Mouse (Mus musculus) lung, embryonic 14.5 days (tissue): ENCODE results near the gene Gabbr2. TPM values are rescaled to one million over a fixed set of nuclear protein-coding genes. Genes with fewer than 3 reads are reported as not detected.

Source experiments
- ATAC-seq: fragments of 200-750 bp; cut with Nextera tagmentation; 2 replicates; pipeline ENCODE4 v1.8.0; 2017; ENCODE audit warnings: mild to moderate bottlenecking, moderate TSS enrichment, moderate library complexity; ENCODE audit not compliant: insufficient read depth
- DNase-seq: peaks from one replicate; pipeline ENCODE4 v3.0.0-alpha.2; 2015
- H3K27ac ChIP-seq: fragments of 300-500 bp; sonication (generic); 2 replicates; pipeline ENCODE4 v1.5.1; 2014; ENCODE audit warnings: low read depth, mild to moderate bottlenecking, moderate library complexity
- H3K27me3 ChIP-seq: fragments of 300-500 bp; sonication (generic); 2 replicates; pipeline ENCODE4 v1.6.1; 2014; ENCODE audit warnings: low read length, control low read depth; ENCODE audit not compliant: insufficient read depth
- H3K36me3 ChIP-seq: fragments of 300-500 bp; sonication (generic); 2 replicates; pipeline ENCODE4 v1.6.1; 2014; ENCODE audit warnings: control low read depth; ENCODE audit not compliant: insufficient read depth
- H3K4me1 ChIP-seq: fragments of 300-500 bp; sonication (generic); 2 replicates; pipeline ENCODE4 v1.6.1; 2014; ENCODE audit warnings: antibody characterized with exemption, control low read depth; ENCODE audit not compliant: insufficient read depth
- H3K4me2 ChIP-seq: fragments of 300-500 bp; sonication (generic); 2 replicates; pipeline ENCODE4 v1.6.1; 2014; ENCODE audit warnings: mild to moderate bottlenecking
- H3K4me3 ChIP-seq: fragments of 300-500 bp; sonication (generic); 2 replicates; pipeline ENCODE4 v1.5.1; 2014; ENCODE audit warnings: low read depth, low read length
- H3K9ac ChIP-seq: fragments of 300-500 bp; sonication (generic); 2 replicates; pipeline ENCODE4 v1.6.1; 2014
- H3K9me3 ChIP-seq: fragments of 300-500 bp; sonication (generic); 2 replicates; pipeline ENCODE4 v1.6.1; 2016; ENCODE audit warnings: low read depth, low read length, control low read depth
- CTCF ChIP-seq: IDR thresholded peaks from 2 replicates; pipeline ENCODE4 v1.5.1; 2016; ENCODE audit warnings: antibody characterized with exemption, low read depth
- WGBS: fragments of 180-500 bp; shearing (Covaris S2); extraction: QIAGEN DNeasy Blood & Tissue Kit; methylation state at CpG from one replicate; pipeline ENCODE4 v1.1.7; 2014; 5-methylcytosine and 5-hydroxymethylcytosine counted together
- polyA plus RNA-seq: library from polyadenylated mRNA; unstranded; fragments of >200 nt; fragmentation: Nextera tagmentation; extraction: Ambion mirVana; gene quantifications from 2 replicates; pipeline ENCODE4 v1.2.1, GENCODE M21; 2014

Gabbr2 gene
- polyA plus RNA-seq, 1 experiment from 2014 or later, result not detected

GRCm38 (mm10) chr4:46632465-46632864 is 359.2 kb downstream of the Gabbr2 start:
- H3K4me3 ChIP-seq, result no peak overlapping the region
- no peak overlapping the region for H3K9ac ChIP-seq
- H3K9me3 ChIP-seq, result no peaks in the 10 kb centered on the region
- H3K27me3 ChIP-seq, result no peaks in the 10 kb centered on the region
- H3K36me3 ChIP-seq, result no peaks in the 10 kb centered on the region
- no peak overlapping the region for H3K4me2 ChIP-seq
- no peaks in the 10 kb centered on the region for H3K4me1 ChIP-seq
- DNase-seq (no peak), ATAC-seq (no peak)
- no peak for TF ChIP-seq CTCF
- H3K27ac ChIP-seq, result no peak overlapping the region
- WGBS, result 54% methylated on average over 2 of the region's 2 CpGs

- DNase-seq (peak; percentile 11), ATAC-seq (no peak)
- WGBS, result 52% methylated on average over 9 of the region's 9 CpGs
- Histone ChIP-seq H3K4me2 (no peak overlapping the region), H3K9ac (no peak overlapping the region), H3K27ac (no peak overlapping the region), H3K4me3 (no peak overlapping the region), H3K36me3 (no peaks in the 10 kb centered on the region), H3K4me1 (no peaks in the 10 kb centered on the region), H3K9me3 (no peaks in the 10 kb centered on the region), H3K27me3 (no peaks in the 10 kb centered on the region)
- peak; percentile 33; the same call in 1 of the 2 replicates for TF ChIP-seq CTCF
These were observed 361.3 kb downstream of the Gabbr2 start for GRCm38 (mm10) chr4:46630390-46630789.

- H3K4me2 ChIP-seq, result no peak overlapping the region
- ATAC-seq, result no peak
These were observed 362.8 kb downstream of the Gabbr2 start for GRCm38 (mm10) chr4:46628873-46629272.

GRCm38 (mm10) chr4:46628081-46628480 is 363.6 kb downstream of the Gabbr2 start:
- no peak overlapping the region for H3K4me2 ChIP-seq
- H3K36me3 ChIP-seq, result no peaks in the 10 kb centered on the region
- H3K9me3 ChIP-seq, result no peaks in the 10 kb centered on the region
- H3K27me3 ChIP-seq, result no peaks in the 10 kb centered on the region
- H3K4me1 ChIP-seq, result no peaks in the 10 kb centered on the region
- DNase-seq (no peak), ATAC-seq (no peak)
- 77% methylated on average over 11 of the region's 11 CpGs for WGBS
- H3K9ac ChIP-seq, result no peak overlapping the region
- H3K27ac ChIP-seq, result no peak overlapping the region
- H3K4me3 ChIP-seq, result no peak overlapping the region
- TF ChIP-seq CTCF, result no peak

More at GRCm38 (mm10) chr4:46628873-46629272, 362.8 kb downstream of the Gabbr2 start:
- no peaks in the 10 kb centered on the region for H3K36me3 ChIP-seq
- no peak for TF ChIP-seq CTCF
- DNase-seq, result no peak
- H3K9me3 ChIP-seq, result no peaks in the 10 kb centered on the region
- no peak overlapping the region for H3K9ac ChIP-seq
- H3K27ac ChIP-seq, result no peak overlapping the region
- H3K4me1 ChIP-seq, result no peaks in the 10 kb centered on the region
- WGBS, result 27% methylated on average over 9 of the region's 9 CpGs
- H3K4me3 ChIP-seq, result no peak overlapping the region
- H3K27me3 ChIP-seq, result no peaks in the 10 kb centered on the region

GRCm38 (mm10) chr4:46625101-46625500 is 366.6 kb downstream of the Gabbr2 start:
- DNase-seq (no peak), ATAC-seq (no peak)
- H3K4me3 ChIP-seq, result no peak overlapping the region
- H3K9ac ChIP-seq, result no peak overlapping the region
- no peak overlapping the region for H3K27ac ChIP-seq
- TF ChIP-seq CTCF, result no peak
- H3K4me1 ChIP-seq, result no peaks in the 10 kb centered on the region
- no peak overlapping the region for H3K4me2 ChIP-seq
- no peaks in the 10 kb centered on the region for H3K27me3 ChIP-seq
- H3K36me3 ChIP-seq, result no peaks in the 10 kb centered on the region
- 76% methylated on average over 10 of the region's 10 CpGs for WGBS
- no peaks in the 10 kb centered on the region for H3K9me3 ChIP-seq

- TF ChIP-seq CTCF, result no peak
- no peaks in the 10 kb centered on the region for H3K4me1 ChIP-seq
- H3K27ac ChIP-seq, result no peak overlapping the region
- ATAC-seq, result no peak
- H3K27me3 ChIP-seq, result no peaks in the 10 kb centered on the region
- DNase-seq, result no peak
- H3K4me3 ChIP-seq, result no peak overlapping the region
- no peaks in the 10 kb centered on the region for H3K9me3 ChIP-seq
- H3K9ac ChIP-seq, result no peak overlapping the region
- 68% methylated on average over 5 of the region's 5 CpGs for WGBS
- no peaks in the 10 kb centered on the region for H3K36me3 ChIP-seq
- H3K4me2 ChIP-seq, result no peak overlapping the region
These were observed 368.7 kb downstream of the Gabbr2 start for GRCm38 (mm10) chr4:46623007-46623406.

GRCm38 (mm10) chr4:46620946-46621345 is 370.7 kb downstream of the Gabbr2 start:
- WGBS, result 77% methylated on average over 8 of the region's 8 CpGs
- Histone ChIP-seq H3K36me3 (no peaks in the 10 kb centered on the region), H3K4me3 (no peak overlapping the region), H3K27me3 (no peaks in the 10 kb centered on the region), H3K4me2 (no peak overlapping the region), H3K4me1 (no peaks in the 10 kb centered on the region), H3K9ac (no peak overlapping the region), H3K9me3 (no peaks in the 10 kb centered on the region), H3K27ac (no peak overlapping the region)
- no peak for DNase-seq
- ATAC-seq, result no peak
- TF ChIP-seq CTCF, result no peak

GRCm38 (mm10) chr4:46620330-46620729 is 371.3 kb downstream of the Gabbr2 start:
- Histone ChIP-seq H3K9ac (no peak overlapping the region), H3K9me3 (no peaks in the 10 kb centered on the region), H3K36me3 (no peaks in the 10 kb centered on the region), H3K4me1 (no peaks in the 10 kb centered on the region), H3K4me3 (no peak overlapping the region), H3K4me2 (no peak overlapping the region), H3K27ac (no peak overlapping the region), H3K27me3 (no peaks in the 10 kb centered on the region)
- peak; percentile 63 for TF ChIP-seq CTCF
- no peak for ATAC-seq
- WGBS, result 9% methylated on average over 23 of the region's 23 CpGs
- peak; percentile 35 for DNase-seq
